Mouse (Mus musculus) stomach, postnatal 0 days (tissue): Measurements from ENCODE around the gene Capzb. TPM values are rescaled to one million over a fixed set of nuclear protein-coding genes. Genes with fewer than 3 reads are reported as not detected.
A peak's percentile ranks its signal among the peaks of the same experiment; 100 is the strongest.

Experiments used
- ATAC-seq: fragments of 200-750 bp; cut with Nextera tagmentation; 2 replicates; pipeline ENCODE4 v1.8.0; 2017; ENCODE audit not compliant: low FRiP score, low TSS enrichment
- DNase-seq: peaks from one replicate; pipeline ENCODE4 v3.0.0-alpha.2; 2016; ENCODE audit warnings: low spot score
- H3K27ac ChIP-seq: fragments of 300-500 bp; sonication (generic); replicated peaks from 2 replicates; pipeline ENCODE4 v1.5.1; 2014; ENCODE audit warnings: mild to moderate bottlenecking, control low read depth
- H3K27me3 ChIP-seq: fragments of 300-500 bp; sonication (generic); 2 replicates; pipeline ENCODE4 v1.6.1; 2014; ENCODE audit warnings: low read length; ENCODE audit not compliant: control insufficient read depth, insufficient read depth
- H3K36me3 ChIP-seq: fragments of 300-500 bp; sonication (generic); 2 replicates; pipeline ENCODE4 v1.6.1; 2014; ENCODE audit warnings: low read length, mixed read lengths; ENCODE audit not compliant: control insufficient read depth, insufficient read depth
- H3K4me1 ChIP-seq: fragments of 300-500 bp; sonication (generic); replicated peaks from 2 replicates; pipeline ENCODE4 v1.6.1; 2014; ENCODE audit warnings: antibody characterized with exemption; ENCODE audit not compliant: control insufficient read depth, insufficient read depth
- H3K4me2 ChIP-seq: fragments of 300-500 bp; sonication (generic); replicated peaks from 2 replicates; pipeline ENCODE4 v1.6.1; 2014; ENCODE audit warnings: low read depth, mild to moderate bottlenecking, control low read depth, moderate library complexity
- H3K4me3 ChIP-seq: fragments of 300-500 bp; sonication (generic); 2 replicates; pipeline ENCODE4 v1.5.1; 2014; ENCODE audit warnings: low read depth, low read length, control low read depth
- H3K9ac ChIP-seq: fragments of 300-500 bp; sonication (generic); 2 replicates; pipeline ENCODE4 v1.6.1; 2014; ENCODE audit warnings: mild to moderate bottlenecking, low read length, control low read depth, mixed read lengths
- H3K9me3 ChIP-seq: fragments of 300-500 bp; sonication (generic); 2 replicates; pipeline ENCODE4 v1.6.1; 2016; ENCODE audit warnings: low read length; ENCODE audit not compliant: control insufficient read depth
- CTCF ChIP-seq: IDR thresholded peaks from 2 replicates; pipeline ENCODE4 v1.5.1; 2016; ENCODE audit warnings: antibody characterized with exemption, low read depth, mild to moderate bottlenecking, moderate library complexity
- EP300 ChIP-seq: optimal IDR thresholded peaks from 2 replicates; pipeline ENCODE3; 2016; ENCODE audit warnings: antibody characterized with exemption
- WGBS: fragments of 180-500 bp; shearing (Covaris S2); extraction: QIAGEN DNeasy Blood & Tissue Kit; methylation state at CpG from one replicate; pipeline ENCODE4 v1.1.7; 2014; 5-methylcytosine and 5-hydroxymethylcytosine counted together
- polyA plus RNA-seq: library from polyadenylated mRNA; unstranded; fragments of >200 nt; fragmentation: Nextera tagmentation; extraction: Ambion mirVana; gene quantifications from 2 replicates; pipeline ENCODE4 v1.2.1, GENCODE M21; 2015

Capzb gene
- polyA plus RNA-seq, 1 experiment from 2014 or later: 341 TPM

DNA sequence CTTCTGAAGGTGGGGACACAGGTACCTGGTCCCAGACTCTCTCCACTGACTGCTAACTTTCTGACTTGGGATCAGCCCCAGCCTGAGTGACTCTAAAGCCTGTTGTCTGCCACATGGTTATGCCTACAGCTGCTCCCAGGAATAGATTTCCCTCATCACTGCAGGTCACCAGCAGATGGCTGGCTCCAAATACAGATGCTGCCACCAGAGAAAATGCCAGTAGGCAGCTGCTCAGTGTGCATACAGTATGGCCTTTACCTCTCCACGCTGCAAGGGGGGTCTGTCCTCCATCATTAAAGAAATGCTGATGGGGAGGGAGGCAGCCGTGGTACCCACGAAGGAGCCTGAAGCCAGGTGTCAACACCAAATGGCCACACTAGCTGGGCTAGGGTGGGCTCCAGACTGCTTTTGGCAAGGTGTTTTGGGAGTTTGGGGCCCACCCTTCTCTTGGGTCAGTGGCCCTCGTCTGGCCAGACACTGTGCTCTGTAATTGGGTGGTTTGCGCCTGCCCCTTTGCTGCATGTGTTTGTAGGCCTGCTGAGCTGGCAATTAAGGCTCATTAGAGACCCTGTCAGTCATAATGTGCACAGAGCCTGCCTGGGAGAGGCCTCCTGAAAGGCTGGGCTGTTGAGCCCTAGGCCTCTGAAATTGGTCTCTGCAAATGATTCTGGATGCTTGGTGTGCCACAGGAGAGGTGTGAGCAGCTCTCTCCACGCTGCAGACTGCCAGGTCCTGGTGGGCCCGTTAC, 53.6 kb downstream of the Capzb start:
- Histone ChIP-seq H3K4me1 (peaks cover 6% of the 10 kb centered on the region), H3K36me3 (peaks cover 2% of the 10 kb centered on the region), H3K4me2 (no peak overlapping the region), H3K4me3 (no peak overlapping the region), H3K9me3 (no peaks in the 10 kb centered on the region), H3K27me3 (no peaks in the 10 kb centered on the region), H3K9ac (no peak overlapping the region), H3K27ac (no peak overlapping the region)
- no peak for TF ChIP-seq CTCF
- no peak for TF ChIP-seq EP300
- DNase-seq (no peak), ATAC-seq (no peak)
- WGBS: 73% methylated on average over 7 of the region's 7 CpGs

- H3K4me3 ChIP-seq: no peak overlapping the region
- H3K27ac ChIP-seq: 0 out of 2 replicates have a peak overlapping the region, but pooled peaks have one; percentile 8
- 54% methylated on average over 7 of the region's 7 CpGs for WGBS
- no peak overlapping the region for H3K4me2 ChIP-seq
- H3K27me3 ChIP-seq: no peaks in the 10 kb centered on the region
- DNase-seq (peak; percentile 41), ATAC-seq (no peak)
- no peak overlapping the region for H3K9ac ChIP-seq
- no peaks in the 10 kb centered on the region; the same call in 1 of the 2 replicates for H3K36me3 ChIP-seq
- TF ChIP-seq EP300 (no peak), CTCF (no peak)
- peaks cover 11% of the 10 kb centered on the region for H3K4me1 ChIP-seq
- H3K9me3 ChIP-seq: no peaks in the 10 kb centered on the region
Measured at GRCm38 (mm10) chr4:139247966-139248365, 55.3 kb downstream of the Capzb start.

GRCm38 (mm10) chr4:139248736-139249135, 56.0 kb downstream of the Capzb start:
- H3K4me3 ChIP-seq: no peak overlapping the region
- DNase-seq: no peak
- ATAC-seq: no peak
- no peak overlapping the region for H3K4me2 ChIP-seq
- no peaks in the 10 kb centered on the region for H3K27me3 ChIP-seq
- TF ChIP-seq CTCF (no peak), EP300 (no peak)
- no peaks in the 10 kb centered on the region for H3K9me3 ChIP-seq
- 67% methylated on average over 5 of the region's 5 CpGs for WGBS
- H3K36me3 ChIP-seq: no peaks in the 10 kb centered on the region; the same call in 1 of the 2 replicates
- H3K9ac ChIP-seq: no peak overlapping the region
- peaks cover 11% of the 10 kb centered on the region for H3K4me1 ChIP-seq
- H3K27ac ChIP-seq: peak overlapping the region; percentile 77; the same call in 1 of the 2 replicates

GRCm38 (mm10) chr4:139250043-139250442, 57.3 kb downstream of the Capzb start:
- H3K4me3 ChIP-seq: no peak overlapping the region
- peak overlapping the region; percentile 77 for H3K27ac ChIP-seq
- no peak overlapping the region for H3K4me2 ChIP-seq
- H3K36me3 ChIP-seq: no peaks in the 10 kb centered on the region; the same call in 1 of the 2 replicates
- DNase-seq (peak; percentile 38), ATAC-seq (peak; percentile 17; the same call in 1 of the 2 replicates)
- H3K9me3 ChIP-seq: no peaks in the 10 kb centered on the region
- WGBS: 24% methylated on average over 5 of the region's 5 CpGs
- peaks cover 11% of the 10 kb centered on the region for H3K4me1 ChIP-seq
- no peaks in the 10 kb centered on the region for H3K27me3 ChIP-seq
- no peak overlapping the region for H3K9ac ChIP-seq
- TF ChIP-seq EP300 (no peak), CTCF (no peak)

DNA sequence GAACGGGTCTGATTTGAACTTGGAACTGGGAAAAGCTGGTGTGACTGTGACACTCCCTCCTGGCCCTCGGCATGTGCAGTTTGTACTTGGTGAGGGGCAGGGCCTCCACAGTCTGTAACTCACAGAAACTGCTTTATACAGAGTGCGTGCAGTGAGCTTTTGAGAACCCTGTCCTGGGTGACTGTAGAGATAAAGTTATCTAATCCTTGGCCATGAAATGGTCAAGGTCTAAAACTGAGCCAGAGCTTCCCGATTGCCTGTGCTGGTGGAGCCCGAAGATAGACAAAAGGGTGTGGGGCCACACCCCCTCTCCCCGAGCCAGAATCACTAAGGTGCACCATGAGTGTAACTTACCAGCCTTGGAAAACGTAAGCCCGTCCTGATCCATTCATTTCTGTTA, 58.2 kb downstream of the Capzb start:
- Histone ChIP-seq H3K36me3 (no peaks in the 10 kb centered on the region; the same call in 1 of the 2 replicates), H3K9me3 (no peaks in the 10 kb centered on the region), H3K27me3 (no peaks in the 10 kb centered on the region), H3K4me1 (peaks cover 11% of the 10 kb centered on the region), H3K4me3 (no peak overlapping the region), H3K4me2 (no peak overlapping the region), H3K27ac (peak overlapping the region; percentile 77), H3K9ac (no peak overlapping the region)
- 38% methylated on average over 8 of the region's 8 CpGs for WGBS
- peak; percentile 66 for ATAC-seq
- TF ChIP-seq CTCF (no peak), EP300 (no peak)
- peak; percentile 67 for DNase-seq
